Mouse (Mus musculus) cerebellum, postnatal 25 days (tissue): ENCODE data around the gene AW551984.

Source experiments
- DNase-seq, 2 experiments: peaks; one replicate each; pipeline ENCODE4 v3.0.0; 2021; ENCODE audit warnings: mixed read lengths in 2 of 2

The AW551984 gene

DNA sequence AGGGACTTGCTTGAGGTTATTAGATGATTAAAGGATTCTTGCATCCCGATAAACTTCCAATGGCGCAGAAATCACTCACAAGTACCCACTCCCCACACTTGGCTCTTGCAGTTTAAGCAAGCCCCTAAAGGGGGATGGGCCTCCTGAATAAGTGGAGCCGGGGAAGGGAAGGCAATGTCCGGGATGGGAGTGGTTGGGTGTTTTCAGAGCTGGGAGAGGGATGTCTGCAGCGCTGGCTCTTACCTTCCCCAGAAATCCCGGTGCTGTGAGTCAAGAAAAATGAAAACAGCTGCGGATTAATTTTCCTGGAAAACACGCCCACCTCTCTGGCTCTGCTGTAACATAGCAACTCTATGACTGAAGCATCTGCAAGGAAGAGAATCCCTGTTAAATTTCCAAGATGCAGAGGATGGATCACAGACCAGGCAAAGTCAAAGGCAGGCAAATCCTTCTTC is at the start of gene AW551984:
Gene AW551984 (minus strand): TSS at position 405 of the 455 bp plus-strand sequence.
- no peak for DNase-seq

DNA sequence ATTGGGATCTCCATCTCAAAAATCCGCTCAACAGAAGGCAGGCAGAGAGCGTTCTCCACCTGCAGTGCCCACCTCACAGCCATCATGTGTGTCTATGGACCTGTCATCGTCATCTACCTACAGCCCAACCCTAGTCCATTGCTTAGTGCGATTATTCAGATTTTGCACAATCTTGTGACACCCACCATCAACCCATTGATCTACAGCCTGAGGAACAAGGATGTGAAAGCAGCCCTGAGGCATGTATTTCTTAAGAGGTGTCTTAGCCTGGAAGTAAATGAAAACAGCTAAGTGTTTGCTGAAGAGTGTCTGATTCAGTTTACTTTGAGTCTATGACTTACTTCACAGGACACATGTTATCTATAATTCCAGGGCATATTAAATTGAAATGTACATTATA is 43.2 kb upstream of the AW551984 start:
- no peak for DNase-seq

DNA sequence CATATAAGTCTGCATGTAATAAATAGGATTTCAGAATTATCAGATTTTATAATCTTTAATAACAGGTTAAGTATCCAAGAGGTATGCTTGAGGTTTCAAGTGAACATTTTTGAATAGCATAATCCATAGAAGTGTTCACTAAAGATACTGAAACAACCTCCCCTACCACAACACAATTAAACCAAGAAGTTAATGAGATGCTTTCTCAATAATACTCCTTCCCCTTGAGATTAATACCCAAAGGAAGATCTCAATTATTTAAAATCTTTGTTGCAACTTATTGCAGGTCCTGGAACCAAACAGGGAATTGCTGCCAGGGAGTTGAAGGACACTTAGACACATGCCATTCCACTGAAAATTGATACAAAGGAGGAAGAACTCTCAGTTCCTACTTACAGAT is 40.6 kb upstream of the AW551984 start, which contains the start of gene Olfr961:
Gene Olfr961 (plus strand): TSS at position 301 of the 400 bp plus-strand sequence.
- no peak for DNase-seq

DNA sequence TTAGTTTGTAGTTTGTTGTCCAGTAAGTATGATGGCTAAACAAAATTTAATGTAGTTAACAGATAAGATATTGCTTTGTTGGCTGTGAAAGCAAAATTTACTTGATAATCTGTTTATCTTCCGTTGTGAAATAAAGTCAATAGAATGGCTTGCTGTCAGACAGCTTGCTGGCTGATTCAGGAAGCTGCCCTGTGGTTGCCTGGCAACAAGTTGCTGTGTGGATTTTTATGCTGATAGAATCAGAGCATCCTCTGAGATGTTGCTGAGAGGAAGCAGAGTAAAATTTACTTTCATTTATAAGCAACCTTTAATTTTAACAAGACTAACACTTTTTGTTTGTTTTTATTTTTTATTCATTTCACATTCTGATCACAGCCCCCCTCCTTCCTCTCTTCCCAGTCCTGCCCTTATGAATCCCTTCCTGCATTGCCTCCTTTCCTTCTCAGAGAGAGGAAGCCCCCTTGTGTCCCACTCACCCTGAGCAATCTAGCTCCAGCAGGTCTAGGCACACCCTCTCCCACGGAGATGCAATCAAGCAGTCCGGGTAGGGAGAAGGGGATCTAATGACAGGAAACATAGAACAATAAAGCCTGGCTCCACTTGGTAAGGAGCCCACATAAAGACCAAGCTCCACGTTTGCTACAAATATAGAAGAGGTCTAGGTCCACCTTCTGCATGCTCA is 29.9 kb upstream of the AW551984 start:
- no peak for DNase-seq

DNA sequence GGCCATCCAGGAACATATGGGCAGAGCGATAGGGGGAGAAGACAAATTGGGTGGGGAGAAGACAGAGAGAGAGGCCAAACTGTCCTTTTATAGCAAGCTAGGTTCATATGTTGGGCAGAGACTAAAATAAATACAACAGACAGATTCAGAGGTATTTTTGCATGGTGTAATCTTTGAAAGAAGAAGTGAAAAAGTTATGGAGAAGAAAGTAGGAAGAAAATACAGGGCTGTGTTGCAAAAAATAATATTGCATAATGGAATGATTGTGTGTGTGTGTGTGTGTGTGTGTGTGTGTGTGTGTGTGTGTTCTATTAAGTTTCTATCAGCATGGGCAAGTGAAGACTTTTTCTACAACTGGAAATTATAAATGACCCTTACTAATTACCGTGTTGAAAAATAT is 24.9 kb upstream of the AW551984 start:
- no peak for DNase-seq

DNA sequence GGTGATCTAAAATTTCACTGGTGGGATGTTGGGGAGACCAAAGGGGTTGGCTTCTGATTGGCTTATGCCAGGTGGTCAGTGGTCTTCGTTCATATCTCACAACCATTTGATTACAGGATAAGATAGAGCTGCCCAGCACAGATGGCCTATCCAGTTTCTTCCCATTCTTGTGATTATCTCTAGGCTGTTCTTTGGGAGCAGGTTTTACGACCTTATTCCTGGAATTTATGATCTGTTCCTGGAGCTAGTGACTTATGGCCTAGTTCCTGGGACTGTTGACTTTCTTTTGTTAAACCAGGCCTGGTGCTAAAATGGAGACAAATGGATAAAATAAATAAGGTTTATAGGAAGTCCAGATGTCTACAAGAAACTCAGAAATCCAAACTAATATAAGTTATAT is 20.5 kb upstream of the AW551984 start:
- DNase-seq = no peak

DNA sequence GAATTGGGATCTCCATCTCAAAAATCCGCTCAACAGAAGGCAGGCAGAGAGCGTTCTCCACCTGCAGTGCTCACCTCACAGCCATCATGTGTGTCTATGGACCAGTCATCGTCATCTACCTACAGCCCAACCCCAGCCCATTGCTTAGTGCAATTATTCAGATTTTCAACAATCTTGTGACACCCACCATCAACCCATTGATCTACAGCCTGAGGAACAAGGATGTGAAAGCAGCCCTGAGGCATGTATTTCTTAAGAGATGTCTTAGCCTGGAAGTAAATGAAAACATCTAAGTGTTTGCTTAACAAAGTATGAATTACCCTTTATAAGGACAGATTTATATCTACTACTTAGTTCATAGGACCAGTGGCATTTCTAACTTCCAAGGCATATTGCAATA is 19.6 kb upstream of the AW551984 start:
- DNase-seq = no peak

DNA sequence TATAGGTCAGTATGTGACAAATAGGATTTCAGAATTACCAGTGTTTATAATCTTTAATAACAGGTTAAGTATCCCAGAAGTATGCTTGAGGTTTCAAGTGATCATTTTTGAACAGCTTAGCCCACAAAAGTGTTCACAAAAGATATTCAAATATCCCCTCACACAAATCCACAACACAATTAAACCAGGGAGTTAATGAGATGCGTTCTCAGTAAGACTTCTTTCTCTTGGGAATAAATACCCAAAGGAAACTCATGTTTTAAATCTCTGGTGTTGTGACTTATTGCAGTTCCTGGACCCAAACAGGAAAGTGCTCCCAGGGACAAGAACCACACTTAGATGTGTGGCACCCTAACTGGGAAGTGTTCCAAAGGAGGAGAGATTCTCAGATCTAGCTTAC is 16.9 kb upstream of the AW551984 start, which contains the start of gene Olfr960:
Gene Olfr960 (plus strand): TSS at position 301 of the 400 bp plus-strand sequence.
- no peak for DNase-seq

DNA sequence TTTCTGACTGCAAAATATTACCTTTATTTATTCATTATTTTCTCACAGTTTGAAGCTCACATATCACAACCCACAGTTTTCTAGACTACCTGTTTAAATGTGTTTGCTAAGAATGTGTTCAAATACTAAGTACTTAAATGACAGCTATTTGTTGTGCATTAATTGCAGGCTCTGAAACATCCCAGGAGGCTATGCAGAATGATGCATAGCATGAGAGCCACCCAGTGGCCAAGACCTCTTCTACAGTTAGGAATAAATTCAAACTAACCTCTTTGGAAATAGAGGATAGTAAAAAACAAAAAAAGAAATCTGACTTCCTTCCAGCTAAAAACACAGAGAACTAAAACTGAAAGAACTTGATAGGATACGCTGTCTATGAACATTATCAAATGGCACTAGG is 7.8 kb upstream of the AW551984 start:
- DNase-seq = peak in 1 of 2 experiments; percentile 6

DNA sequence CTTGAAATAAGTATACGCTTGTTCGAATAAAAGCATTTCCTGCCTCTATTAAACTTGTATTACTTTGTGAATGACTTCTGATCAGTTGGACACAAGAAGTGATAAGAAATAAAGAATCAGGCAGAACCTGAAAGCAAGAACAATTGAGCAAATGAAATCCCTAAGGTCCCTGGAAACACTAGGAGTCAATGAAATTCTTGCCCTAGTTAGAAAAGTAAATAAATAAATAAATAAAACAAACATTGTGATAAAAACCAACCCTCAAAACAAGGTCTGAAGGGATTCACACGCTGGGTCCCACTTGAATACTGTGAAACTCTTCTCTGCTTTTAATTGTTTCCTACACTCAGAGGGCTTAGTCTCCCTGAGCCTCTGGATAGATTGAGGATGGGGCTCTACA is 6.2 kb upstream of the AW551984 start, which contains the start of gene Olfr148:
Gene Olfr148 (plus strand): TSS at position 301 of the 400 bp plus-strand sequence.
- DNase-seq = no peak

DNA sequence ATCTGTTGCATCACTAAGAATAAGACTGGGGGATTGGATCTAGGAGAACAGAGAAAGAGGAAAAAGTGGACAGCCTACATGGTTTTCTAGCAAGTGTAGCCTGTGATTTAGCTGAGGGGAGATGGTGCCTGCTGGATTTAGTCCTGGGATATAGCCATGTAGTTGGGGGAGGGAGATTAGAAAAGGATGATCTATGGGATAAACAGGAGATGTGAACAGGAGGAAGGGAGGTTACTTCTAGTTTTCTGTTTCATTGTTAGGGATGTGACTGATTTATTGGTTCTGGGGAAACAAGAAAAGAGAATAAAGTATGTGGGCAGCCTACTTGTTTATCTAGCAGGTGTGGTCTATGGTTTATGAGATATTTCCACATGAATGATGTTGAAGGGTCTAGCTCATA is 4.3 kb upstream of the AW551984 start:
- no peak for DNase-seq

DNA sequence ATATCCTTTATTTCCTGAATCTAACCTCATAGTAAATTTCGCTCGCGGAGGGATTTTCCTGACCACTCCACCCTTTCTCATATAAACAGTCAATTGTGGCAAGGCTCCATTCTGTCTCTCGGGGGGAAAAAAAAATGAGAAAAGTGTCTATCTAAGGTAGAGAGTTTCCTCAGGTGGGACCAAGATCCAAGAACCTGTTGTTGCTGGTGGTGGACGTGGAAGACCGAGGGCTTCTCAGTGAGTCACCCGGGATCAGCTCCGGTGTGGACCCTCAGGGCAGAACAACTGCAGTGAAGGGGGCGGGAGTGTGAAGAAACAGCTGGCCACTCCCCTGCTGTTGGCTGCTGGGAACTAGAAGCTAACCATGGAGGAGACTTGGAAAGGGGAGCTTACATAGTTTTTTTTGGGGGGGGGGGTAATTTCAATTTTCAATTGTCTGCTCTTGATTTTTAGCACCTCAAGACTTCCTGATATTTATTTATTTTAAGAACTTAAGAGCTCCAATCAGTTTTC is 814 bp downstream of the AW551984 start:
- DNase-seq = peak in 1 of 2 experiments; percentile 6

DNA sequence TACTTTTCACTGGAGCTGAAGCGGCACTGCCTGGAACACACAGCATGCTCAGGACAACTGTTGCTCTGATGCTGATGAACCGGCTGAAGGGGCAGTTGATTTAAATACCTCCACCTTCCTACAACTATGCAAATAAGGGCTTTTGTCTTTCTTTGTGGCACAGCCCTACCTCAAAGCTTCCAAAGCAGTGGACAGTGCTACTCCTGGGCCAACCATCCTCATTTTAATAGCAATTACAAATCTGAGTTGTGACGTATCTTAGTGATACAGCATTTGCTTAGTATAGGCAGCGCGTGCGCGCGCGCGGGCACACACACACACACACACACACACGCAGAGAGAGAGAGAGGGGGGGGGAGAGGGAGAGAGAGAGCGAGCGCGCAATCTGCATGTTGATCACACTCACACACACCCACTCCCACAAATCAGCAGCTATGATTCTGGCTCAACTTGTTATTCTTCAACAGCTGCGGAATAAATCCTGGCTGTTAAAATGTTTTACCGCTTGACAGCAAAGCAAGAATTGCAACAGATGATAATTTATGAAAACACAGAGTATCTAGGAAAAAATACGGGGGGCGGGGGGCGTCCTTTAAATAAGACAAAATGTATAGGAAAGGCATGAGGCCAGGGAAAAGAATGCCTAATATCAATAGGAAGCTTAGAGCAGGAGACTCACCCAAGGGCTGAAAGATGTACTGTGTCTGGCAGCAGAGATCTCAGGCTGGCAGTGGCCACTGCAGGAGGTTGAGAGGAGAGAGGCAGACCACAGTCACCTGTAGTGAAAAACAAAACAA is 1.5 kb downstream of the AW551984 start:
- DNase-seq = peak; percentile 3 to 6

DNA sequence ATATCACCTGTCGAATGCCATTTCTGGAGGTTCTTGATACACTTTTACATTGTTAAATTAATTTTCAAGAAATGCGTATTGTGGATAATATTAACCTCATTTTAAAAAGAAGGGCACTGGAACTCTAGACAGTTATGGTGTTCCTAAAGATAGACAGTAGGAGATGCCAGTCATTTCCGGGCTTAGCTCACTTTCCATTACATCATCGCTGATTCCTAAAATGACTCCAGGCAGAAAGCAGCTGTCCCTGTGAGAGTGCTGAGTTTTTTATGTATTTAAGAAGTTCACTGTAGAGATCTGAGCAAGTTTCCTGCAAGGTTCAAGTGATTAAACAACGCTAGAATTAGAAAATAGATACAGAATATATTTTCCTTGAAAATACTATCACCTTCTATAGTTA is 27.2 kb downstream of the AW551984 start:
- DNase-seq = no peak

DNA sequence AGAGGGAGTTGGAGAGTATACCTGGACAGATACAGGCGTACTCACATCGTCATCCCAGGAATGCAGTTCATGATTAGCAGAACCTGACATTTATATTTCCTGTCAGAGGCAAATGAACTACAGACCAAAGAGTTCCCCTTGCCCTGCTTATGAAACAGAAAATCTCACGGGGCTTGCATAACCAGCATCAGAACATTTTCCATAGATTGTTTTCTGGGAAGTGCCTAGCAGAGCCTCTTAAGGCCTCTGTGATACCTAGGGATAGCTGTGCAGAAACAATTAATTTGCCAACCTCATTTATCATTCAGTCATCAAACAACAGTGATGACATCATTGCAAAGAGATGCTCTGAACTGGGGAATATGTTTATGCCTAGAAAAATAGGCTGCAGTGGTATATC is 28.7 kb downstream of the AW551984 start, which contains the start of gene Olfr959:
Gene Olfr959 (minus strand): TSS at position 101 of the 400 bp plus-strand sequence.
- DNase-seq = no peak

DNA sequence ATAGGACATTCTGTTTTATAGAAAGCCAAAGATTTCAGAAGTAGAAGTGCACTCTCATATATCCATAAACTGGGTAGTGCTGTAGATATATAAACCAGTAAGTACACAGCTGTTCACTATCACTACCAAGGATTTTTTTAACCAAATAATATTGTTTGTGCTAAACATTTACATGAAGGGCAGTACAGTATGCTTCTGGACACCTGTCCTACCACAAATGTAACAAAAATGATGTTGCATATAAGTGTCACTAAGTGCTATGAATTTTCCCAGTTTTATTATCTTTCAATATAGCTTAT is 45.9 kb downstream of the AW551984 start:
- DNase-seq = no peak

DNA sequence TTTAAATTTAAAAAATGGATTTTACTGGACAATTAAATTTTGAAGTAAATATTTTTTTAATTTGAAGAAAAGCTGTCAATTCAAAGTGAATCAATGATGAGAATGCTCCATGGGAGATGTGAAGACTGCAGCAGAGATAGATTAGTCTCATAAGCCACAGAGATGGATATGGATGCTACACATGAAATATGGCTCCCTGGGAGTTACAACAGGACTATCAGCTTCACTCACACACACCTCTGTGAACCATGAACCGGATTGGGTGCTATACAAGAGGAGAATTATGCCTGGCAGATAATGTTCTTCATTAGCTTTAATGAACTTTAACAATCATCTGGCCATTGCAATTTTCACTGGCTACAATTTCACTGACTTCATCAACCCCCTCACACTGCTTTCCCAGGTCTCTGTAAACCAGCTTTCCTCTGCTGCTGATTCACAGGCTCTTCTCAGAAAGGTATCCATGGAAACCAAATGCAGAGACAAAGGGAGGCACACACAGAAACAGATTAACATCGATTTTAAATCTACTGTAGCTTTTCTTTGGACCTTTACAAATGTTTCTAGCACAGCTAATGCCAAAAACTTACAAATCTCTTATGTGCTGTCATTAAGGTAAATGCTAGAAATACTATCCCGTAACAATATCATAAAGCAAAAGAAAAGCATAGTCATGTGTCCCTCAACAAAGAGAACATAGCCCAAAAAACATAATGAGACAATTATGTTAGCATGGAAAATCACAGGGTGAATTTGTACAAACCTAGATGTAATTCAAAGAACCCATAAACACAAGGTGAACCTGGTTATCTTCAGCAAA is 46.5 kb downstream of the AW551984 start:
- no peak for DNase-seq

DNA sequence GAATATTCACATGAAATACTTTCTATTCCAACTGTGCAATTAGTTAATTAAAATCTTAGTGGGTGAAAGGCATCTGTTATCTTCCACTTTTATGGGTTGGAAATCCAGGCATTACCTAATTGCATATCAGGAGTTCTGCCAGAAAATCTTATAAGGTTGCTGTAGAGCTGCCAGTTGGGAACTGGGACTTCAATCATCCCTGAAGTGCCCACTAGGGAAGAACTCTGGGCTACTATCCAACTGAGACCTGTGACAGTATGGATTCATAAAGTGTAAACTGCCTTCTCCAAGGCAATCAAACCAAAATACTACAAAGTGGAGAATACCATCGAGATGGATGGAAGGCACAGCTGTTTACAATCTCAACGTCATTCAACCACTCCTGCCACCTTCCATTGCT is 50.3 kb downstream of the AW551984 start, which contains the start of gene Olfr958:
Gene Olfr958 (minus strand): TSS at position 109 of the 400 bp plus-strand sequence.
- DNase-seq = no peak

DNA sequence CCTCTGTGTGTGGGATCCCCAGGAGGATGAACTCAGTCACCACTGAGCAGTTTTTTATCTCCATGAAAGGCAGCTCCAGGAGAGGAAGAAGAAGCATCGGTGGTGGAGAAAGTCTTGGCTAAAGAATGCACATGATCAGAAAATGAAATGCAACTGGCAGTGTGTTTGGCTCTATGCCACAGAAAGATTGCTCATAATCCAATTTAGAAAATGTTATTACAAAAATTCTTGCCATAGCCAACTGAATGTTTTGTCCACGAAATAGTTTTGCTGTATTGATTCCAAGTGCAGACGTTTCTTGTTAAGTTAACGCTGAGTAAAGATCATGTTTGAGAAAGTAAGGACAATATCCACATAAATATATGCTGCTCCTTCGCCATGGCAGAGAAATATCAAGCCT is 53.4 kb downstream of the AW551984 start:
- DNase-seq = no peak
